Mouse (Mus musculus): ENCODE results near the gene Gtf2f2.

DNA sequence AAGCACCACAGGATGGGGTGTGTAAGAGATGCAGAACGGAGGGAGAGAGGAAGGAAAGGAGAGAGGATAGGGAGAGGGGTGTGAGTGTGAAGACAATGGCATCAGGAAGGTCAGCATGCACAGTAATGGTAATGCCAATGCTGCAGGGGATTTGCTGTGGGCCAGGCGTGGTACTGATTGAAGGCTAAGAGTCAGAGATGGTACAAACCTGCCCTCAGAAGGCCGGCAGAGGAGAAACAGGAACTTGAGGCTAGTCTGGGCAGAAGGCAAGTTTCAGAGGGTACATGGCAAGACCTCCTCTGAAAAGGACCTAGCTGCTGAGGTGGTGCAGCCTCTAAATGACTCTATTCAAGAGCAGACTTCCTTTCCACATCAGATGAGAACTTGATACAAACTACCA is 105.7 kb downstream of the Gtf2f2 start:
- no peak for TF ChIP-seq POLR2A (IDR thresholded peaks at IDR 0.05; ENCODE audit: insufficient read length, low read depth)
- TF ChIP-seq USF1 (IDR thresholded peaks at IDR 0.05; ENCODE audit: low read depth), result no peak
- TF ChIP-seq SRF (IDR thresholded peaks at IDR 0.05; ENCODE audit: control insufficient read depth, insufficient read length, low read depth), result no peak
- TF ChIP-seq TCF3 (IDR thresholded peaks at IDR 0.05; ENCODE audit: insufficient read length, low read depth), result no peak
- no peak for TF ChIP-seq MAX (IDR thresholded peaks at IDR 0.05; ENCODE audit: low read depth)
